Mouse (Mus musculus) left cerebral cortex, adult 8-10 months (tissue): ENCODE measurements at regions not wholly inside any gene's neighbourhood (a gene's known extent, or its start where the extent isn't known, plus 50 kb on each side); places are given as distances from the start of the nearest gene placed in this dataset.

Source experiments
- DNase-seq, 2 experiments: peaks; one replicate each; pipeline ENCODE4 v3.0.0; 2022; ENCODE audit warnings: low spot score in 2 of 2

GRCm38 (mm10) chr10:96778220-96778619 is 161.4 kb downstream of the Btg1 start:
- no peak for DNase-seq

- DNase-seq: no peak
Observed at GRCm38 (mm10) chr10:96783966-96784365, 167.2 kb downstream of the Btg1 start.

GRCm38 (mm10) chr10:96786903-96787571 is 170.2 kb downstream of the Btg1 start:
- no peak for DNase-seq

GRCm38 (mm10) chr10:96787572-96787946 is 170.8 kb downstream of the Btg1 start:
- DNase-seq: no peak

- DNase-seq: no peak
Observed at GRCm38 (mm10) chr10:96788352-96789016, 171.7 kb downstream of the Btg1 start.

- DNase-seq: no peak
Observed at GRCm38 (mm10) chr10:96797116-96797515, 180.3 kb downstream of the Btg1 start.

DNA sequence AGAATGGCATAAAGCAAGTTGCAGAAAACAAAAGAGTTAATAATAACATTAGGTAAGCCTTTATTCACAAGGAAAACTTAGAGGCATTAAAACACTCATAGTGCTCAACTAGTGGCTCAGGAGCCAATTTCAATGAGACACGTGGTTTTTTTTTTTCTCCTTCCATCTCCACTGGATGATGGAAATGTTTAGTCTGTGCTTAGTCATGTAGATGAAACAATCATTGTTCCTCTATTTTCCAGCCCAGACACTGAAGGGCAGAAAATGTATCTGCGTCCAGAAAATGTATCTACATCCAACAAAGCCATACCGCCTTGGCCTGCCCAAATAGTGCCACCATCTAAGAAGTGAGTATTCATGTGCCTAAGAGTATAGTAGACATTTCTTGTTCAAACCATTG is 184.0 kb downstream of the Btg1 start:
- DNase-seq: no peak

- DNase-seq: no peak
Observed at GRCm38 (mm10) chr10:96804030-96804784, 187.4 kb downstream of the Btg1 start.

DNA sequence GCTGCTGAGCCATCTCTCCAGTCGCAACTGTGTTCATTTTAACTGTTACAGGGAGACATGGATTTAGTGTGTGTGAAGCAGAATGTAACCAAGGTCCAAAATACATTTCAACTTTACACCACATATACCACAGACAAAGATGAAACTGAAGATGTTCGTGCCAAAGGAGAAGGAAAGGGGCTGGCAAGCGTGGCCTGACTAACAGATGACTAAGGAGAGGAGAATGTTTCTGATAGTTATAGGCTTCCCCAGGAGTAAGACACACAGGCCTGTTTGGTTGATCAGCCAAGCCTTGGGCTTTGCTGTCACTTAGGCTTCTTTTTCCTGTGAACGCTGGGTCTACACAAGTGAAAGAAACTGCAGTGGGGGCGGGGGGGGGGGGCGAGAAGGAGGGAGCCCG is 189.8 kb downstream of the Btg1 start:
- no peak for DNase-seq

DNA sequence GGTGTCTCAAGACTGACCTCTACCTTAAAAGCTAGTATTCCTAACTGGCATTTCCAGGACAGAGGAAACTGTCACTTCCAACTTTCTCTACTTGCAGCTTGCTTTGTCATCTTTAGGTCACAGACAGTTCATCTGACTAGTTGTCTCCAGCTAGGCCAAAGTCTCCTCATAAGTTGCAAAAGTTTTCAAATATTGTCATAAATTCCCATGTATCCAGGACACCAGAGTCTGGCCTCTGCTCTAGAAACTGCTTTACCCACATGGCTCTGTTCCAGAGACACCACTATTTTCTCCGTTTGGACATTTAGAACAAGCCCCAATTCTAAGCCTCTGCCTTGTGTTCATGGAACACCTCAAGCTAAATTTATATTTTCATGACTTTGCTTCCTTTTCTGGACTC is 205.0 kb downstream of the Btg1 start:
- no peak for DNase-seq

DNA sequence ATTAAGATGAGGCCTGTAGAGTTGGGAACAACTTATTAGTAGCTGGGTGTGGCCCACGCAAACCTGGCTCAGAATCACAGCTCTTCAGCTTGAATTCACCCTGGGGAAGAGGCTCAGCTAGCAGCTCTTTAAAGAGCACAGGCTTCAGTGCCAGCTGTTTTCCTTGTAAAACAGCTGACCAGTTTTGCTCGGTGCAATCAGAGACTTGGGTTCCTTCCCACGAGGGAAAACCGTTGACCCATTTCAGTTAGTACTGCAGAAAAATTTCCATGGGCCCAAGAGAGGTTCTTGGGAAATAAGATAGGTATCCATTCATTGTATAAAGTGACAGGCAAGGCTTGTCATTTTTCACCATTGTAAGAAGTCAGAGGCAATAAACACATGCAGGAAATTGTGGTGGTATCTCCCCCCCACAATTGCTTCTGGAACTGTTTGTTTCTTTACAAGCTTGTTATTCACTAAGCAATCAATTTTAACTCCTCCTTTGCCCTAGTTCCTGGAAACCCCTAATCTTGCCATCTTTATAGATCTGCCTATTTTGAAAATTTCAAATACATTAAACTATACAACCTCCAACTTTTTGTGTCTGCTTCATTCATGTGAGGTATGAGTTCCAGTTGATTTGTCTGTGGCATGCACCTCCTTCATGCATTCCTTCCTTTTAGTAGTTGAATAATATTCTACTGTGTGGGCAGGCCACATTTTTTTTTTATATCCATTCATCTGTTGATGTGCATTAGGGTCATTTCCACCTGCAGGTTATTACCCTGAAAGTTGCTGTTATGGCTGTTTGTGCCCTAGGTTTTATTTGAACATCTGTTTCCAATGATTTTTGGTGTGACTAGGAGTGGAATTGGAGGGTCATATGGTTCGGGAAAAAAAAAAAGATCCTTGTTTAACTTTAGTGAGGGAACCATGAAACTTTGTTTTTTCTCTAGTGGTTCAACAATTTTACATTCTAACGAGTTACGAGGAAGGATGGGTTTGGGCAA is 205.8 kb downstream of the Btg1 start:
- no peak for DNase-seq

DNA sequence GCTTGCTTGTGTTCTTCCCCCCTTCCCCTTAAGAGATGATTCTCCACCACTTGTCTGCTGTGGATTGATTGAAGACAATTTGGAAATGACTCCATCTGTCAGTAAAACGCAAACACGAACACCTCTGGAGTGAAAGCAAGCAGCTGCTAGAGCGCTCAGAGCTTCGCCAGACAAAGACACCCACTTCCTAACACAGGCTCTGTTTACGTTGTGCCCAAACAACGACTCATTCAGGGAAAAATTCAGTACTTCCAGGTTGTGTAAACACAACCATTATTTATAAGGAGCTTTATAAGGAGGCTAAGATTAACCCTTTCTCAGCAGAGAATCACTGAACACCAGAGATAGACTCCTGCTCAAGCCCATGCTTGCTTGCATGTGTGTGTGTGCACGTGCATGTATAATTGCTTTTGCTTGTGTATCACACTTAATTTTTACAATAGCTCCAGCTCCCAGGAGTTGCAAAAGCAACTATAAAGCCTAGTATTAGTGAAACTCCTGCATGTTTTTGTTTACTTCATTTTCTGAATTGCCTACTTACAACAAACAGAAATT is 209.5 kb downstream of the Btg1 start:
- no peak for DNase-seq

DNA sequence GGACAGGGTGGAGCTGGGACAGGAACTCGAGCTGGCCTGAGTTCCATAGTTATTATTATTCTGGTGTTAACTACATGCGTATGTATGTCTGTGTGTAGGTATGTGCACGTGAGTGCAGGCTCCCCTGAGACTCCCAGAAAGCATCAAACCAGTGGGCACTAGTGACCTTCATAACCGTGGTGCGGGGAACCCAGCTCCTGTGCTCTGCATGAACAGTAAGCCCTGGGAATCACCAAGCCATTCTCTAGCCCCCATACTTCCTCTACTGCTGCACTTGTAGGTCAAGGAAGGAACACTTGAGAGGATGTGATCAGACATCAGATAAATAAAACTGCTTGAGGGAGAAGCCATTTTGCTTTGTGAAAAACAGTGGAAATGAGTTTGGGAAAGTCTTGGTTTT is 211.2 kb downstream of the Btg1 start:
- no peak for DNase-seq

DNA sequence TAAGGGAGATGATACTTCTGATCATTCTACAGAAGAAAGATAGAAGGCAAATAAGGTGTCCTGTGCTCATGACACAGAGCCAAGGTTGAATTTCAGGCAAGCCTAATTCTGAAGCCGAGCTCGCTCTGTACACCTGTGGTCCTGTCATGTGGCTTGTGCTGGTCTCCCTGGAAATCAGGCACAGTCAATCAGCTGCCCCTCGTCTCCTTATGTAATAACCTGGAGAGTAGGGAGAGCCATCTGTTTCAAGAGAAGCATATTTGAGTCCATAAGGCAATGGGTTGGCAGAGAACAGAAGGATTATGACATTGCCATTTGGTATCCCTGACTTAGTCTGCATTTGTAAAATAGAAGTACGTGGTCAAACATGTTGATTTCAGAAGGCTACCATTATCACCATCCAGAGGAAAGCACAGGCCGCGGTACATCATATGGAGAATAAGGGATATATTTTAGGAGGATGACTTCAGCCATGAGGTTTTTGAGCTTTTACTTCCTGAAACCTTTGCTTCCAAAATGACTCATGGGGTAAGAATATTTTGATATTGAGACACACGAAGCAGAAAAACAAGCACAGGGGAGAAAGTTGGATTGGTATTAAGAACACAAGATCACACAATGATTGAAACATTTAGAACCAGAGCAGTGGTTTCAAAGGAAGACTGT is 211.9 kb downstream of the Btg1 start:
- no peak for DNase-seq

DNA sequence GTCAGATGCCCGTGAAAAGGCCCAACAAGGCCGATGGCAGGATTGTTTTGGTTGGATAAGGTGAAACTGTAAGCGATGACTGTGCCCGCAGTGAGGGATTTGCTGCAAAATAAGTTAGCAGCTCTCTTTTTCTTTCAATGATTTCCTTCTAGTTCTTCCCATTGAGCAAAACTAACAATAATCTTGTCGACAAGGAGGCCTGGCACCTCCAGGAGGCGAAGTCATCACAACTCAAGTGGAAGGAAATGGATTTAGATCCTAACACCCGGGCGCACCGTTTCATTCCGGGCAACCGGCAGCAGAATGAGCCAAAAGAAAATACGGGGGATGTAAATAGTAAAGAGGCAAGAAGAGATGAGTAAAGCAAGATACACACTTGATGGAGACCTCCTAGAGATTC is 214.3 kb downstream of the Btg1 start:
- DNase-seq: no peak

DNA sequence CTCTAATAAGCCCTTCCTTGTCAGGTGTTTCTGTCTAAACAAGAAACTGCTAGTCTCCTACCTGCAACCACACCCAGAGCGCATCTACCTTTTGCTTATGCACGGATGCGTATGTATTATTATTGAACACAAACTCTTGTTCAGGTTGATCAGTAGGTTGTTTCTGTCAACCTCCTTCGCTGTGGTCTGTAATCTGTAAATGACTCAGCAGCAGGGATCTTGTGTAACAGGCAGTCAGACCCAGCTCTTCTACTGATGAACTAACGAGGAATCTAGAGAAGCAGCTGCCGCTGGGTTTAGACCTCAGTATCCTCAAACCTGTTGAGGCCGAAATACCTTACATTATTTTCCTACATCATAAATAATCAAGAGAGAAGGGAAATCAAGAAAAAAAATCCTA is 220.4 kb downstream of the Btg1 start:
- DNase-seq: no peak

GRCm38 (mm10) chr10:96841128-96841527 is 224.3 kb downstream of the Btg1 start:
- no peak for DNase-seq

GRCm38 (mm10) chr10:96841956-96842355 is 225.2 kb downstream of the Btg1 start:
- no peak for DNase-seq

GRCm38 (mm10) chr10:96845906-96846305 is 229.1 kb downstream of the Btg1 start:
- DNase-seq: no peak

GRCm38 (mm10) chr10:96847028-96847427 is 230.2 kb downstream of the Btg1 start:
- no peak for DNase-seq
